Mouse (Mus musculus): Measurements from ENCODE around the gene Pdzd7. TPM values are rescaled to one million over a fixed set of nuclear protein-coding genes. Genes with fewer than 3 reads are reported as not detected.

Pdzd7 gene
- polyA plus RNA-seq, 1 experiment from 2014 or later: 0.80 TPM

GRCm38 (mm10) chr19:45074580-45075322, 29.2 kb upstream of the Pdzd7 start, which contains the start of gene Kazald1:
Kazald1 (plus strand) TSS chr19:45075241.
- no peak for TF ChIP-seq CTCF (IDR thresholded peaks at IDR 0.05; ENCODE audit: low read depth)

GRCm38 (mm10) chr19:45073871-45074542, 28.5 kb upstream of the Pdzd7 start:
- Histone ChIP-seq H3K27me3 (ENCODE audit: insufficient read depth, low read length) (peaks cover 22% of the 10 kb centered on the region), H3K4me2 (ENCODE audit: low read length) (peak overlapping the region; percentile 82), H3K27ac (peak overlapping the region; percentile 95; the same call in 1 of the 2 replicates), H3K4me3 (replicated peaks; ENCODE audit: low read depth, low read length) (peak overlapping the region; percentile 55), H3K4me1 (replicated peaks; ENCODE audit: insufficient read depth, low read length) (peaks cover 13% of the 10 kb centered on the region), H3K36me3 (ENCODE audit: insufficient read depth, low read length) (no peaks in the 10 kb centered on the region), H3K9ac (ENCODE audit: low read depth, low read length) (peak overlapping the region; percentile 88), H3K9me3 (replicated peaks; ENCODE audit: low read length) (no peaks in the 10 kb centered on the region)
- ATAC-seq (replicated peaks; ENCODE audit: low FRiP score, low read depth) (no peak), DNase-seq (ENCODE audit: low spot score) (peak; percentile 97)
- TF ChIP-seq CTCF (IDR thresholded peaks at IDR 0.05; ENCODE audit: low read depth): peak; percentile 88
- 6% methylated on average over 20 of the region's 20 CpGs for WGBS

More at GRCm38 (mm10) chr19:45074580-45075322, 29.2 kb upstream of the Pdzd7 start, which contains the start of gene Kazald1:
- H3K4me1 ChIP-seq (replicated peaks; ENCODE audit: insufficient read depth, low read length): peaks cover 15% of the 10 kb centered on the region
- peaks cover 25% of the 10 kb centered on the region for H3K27me3 ChIP-seq (ENCODE audit: insufficient read depth, low read length)
- WGBS: under 1% methylated on average over 45 of the region's 45 CpGs
- no peaks in the 10 kb centered on the region for H3K9me3 ChIP-seq (replicated peaks; ENCODE audit: low read length)
- peak within 1 kb of the TSS; percentile 95 for H3K27ac ChIP-seq
- peak within 1 kb of the TSS; percentile 82 for H3K4me2 ChIP-seq (ENCODE audit: low read length)
- H3K9ac ChIP-seq (ENCODE audit: low read depth, low read length): peak within 1 kb of the TSS; percentile 88
- DNase-seq (ENCODE audit: low spot score): peak; percentile 98
- no peaks in the 10 kb centered on the region for H3K36me3 ChIP-seq (ENCODE audit: insufficient read depth, low read length)
- peak; percentile 79 for ATAC-seq (replicated peaks; ENCODE audit: low FRiP score, low read depth)
- peak within 1 kb of the TSS; percentile 55 for H3K4me3 ChIP-seq (replicated peaks; ENCODE audit: low read depth, low read length)

GRCm38 (mm10) chr19:45067758-45068510, 22.4 kb upstream of the Pdzd7 start:
- ATAC-seq (replicated peaks; ENCODE audit: low FRiP score, low read depth): no peak
- Histone ChIP-seq H3K36me3 (ENCODE audit: insufficient read depth, low read length) (no peaks in the 10 kb centered on the region), H3K9ac (ENCODE audit: low read depth, low read length) (no peak overlapping the region), H3K27ac (no peak overlapping the region), H3K4me2 (ENCODE audit: low read length) (no peak overlapping the region), H3K4me3 (replicated peaks; ENCODE audit: low read depth, low read length) (no peak overlapping the region), H3K9me3 (replicated peaks; ENCODE audit: low read length) (no peaks in the 10 kb centered on the region), H3K4me1 (replicated peaks; ENCODE audit: insufficient read depth, low read length) (no peaks in the 10 kb centered on the region), H3K27me3 (ENCODE audit: insufficient read depth, low read length) (peaks cover 39% of the 10 kb centered on the region)
- no peak for DNase-seq (ENCODE audit: low spot score)
- no peak for TF ChIP-seq CTCF (IDR thresholded peaks at IDR 0.05; ENCODE audit: low read depth)
- 76% methylated on average over 7 of the region's 7 CpGs for WGBS

- Histone ChIP-seq H3K4me3 (replicated peaks; ENCODE audit: low read depth, low read length) (no peak overlapping the region), H3K9ac (ENCODE audit: low read depth, low read length) (no peak overlapping the region), H3K36me3 (ENCODE audit: insufficient read depth, low read length) (no peaks in the 10 kb centered on the region), H3K27me3 (ENCODE audit: insufficient read depth, low read length) (peaks cover 39% of the 10 kb centered on the region), H3K9me3 (replicated peaks; ENCODE audit: low read length) (no peaks in the 10 kb centered on the region), H3K4me1 (replicated peaks; ENCODE audit: insufficient read depth, low read length) (no peaks in the 10 kb centered on the region), H3K4me2 (ENCODE audit: low read length) (no peak overlapping the region), H3K27ac (no peak overlapping the region)
- 22% methylated on average over 17 of the region's 17 CpGs for WGBS
- ATAC-seq (replicated peaks; ENCODE audit: low FRiP score, low read depth) (no peak), DNase-seq (ENCODE audit: low spot score) (no peak)
- no peak for TF ChIP-seq CTCF (IDR thresholded peaks at IDR 0.05; ENCODE audit: low read depth)
Observed at GRCm38 (mm10) chr19:45067170-45067569, 21.7 kb upstream of the Pdzd7 start.

- no peak for TF ChIP-seq CTCF (IDR thresholded peaks at IDR 0.05; ENCODE audit: low read depth)
- WGBS: 2% methylated on average over 20 of the region's 21 CpGs
- Histone ChIP-seq H3K27me3 (ENCODE audit: insufficient read depth, low read length) (peaks cover 39% of the 10 kb centered on the region), H3K4me3 (replicated peaks; ENCODE audit: low read depth, low read length) (no peak overlapping the region), H3K4me1 (replicated peaks; ENCODE audit: insufficient read depth, low read length) (no peaks in the 10 kb centered on the region), H3K4me2 (ENCODE audit: low read length) (no peak overlapping the region), H3K27ac (no peak overlapping the region), H3K9ac (ENCODE audit: low read depth, low read length) (no peak overlapping the region), H3K9me3 (replicated peaks; ENCODE audit: low read length) (no peaks in the 10 kb centered on the region), H3K36me3 (ENCODE audit: insufficient read depth, low read length) (no peaks in the 10 kb centered on the region)
- ATAC-seq (replicated peaks; ENCODE audit: low FRiP score, low read depth) (no peak), DNase-seq (ENCODE audit: low spot score) (no peak)
Observed at GRCm38 (mm10) chr19:45065226-45065625, 19.7 kb upstream of the Pdzd7 start.
